Mouse (Mus musculus): ENCODE results near the gene Akap10. TPM values are rescaled to one million over a fixed set of nuclear protein-coding genes. Genes with fewer than 3 reads are reported as not detected.

Akap10 gene
- polyA plus RNA-seq, 1 experiment from 2014 or later, result 17.5 TPM

Other genes with a start within 250 kb of the Akap10 start
- gene Fam83g, start 246.2 kb downstream of the Akap10 start, polyA plus RNA-seq (2015; fragmentation: Nextera tagmentation; extraction: Ambion mirVana), result 5.5 and 5.6 TPM in 2 replicates
- gene Slc5a10, start 209.4 kb downstream of the Akap10 start, polyA plus RNA-seq (2015; fragmentation: Nextera tagmentation; extraction: Ambion mirVana), result 0.10 and 0.32 TPM in 2 replicates
- 30.0 and 32.0 TPM in 2 replicates for gene Prpsap2, start 168.2 kb downstream of the Akap10 start, polyA plus RNA-seq (2015; fragmentation: Nextera tagmentation; extraction: Ambion mirVana)
- 7.6 and 7.9 TPM in 2 replicates for gene Ulk2, start 75.2 kb downstream of the Akap10 start, polyA plus RNA-seq (2015; fragmentation: Nextera tagmentation; extraction: Ambion mirVana)
- 1.7 and 2.1 TPM in 2 replicates for gene Specc1, start 26.5 kb upstream of the Akap10 start, polyA plus RNA-seq (2015; fragmentation: Nextera tagmentation; extraction: Ambion mirVana)